Mouse (Mus musculus) layer of hippocampus, adult 8-10 months (tissue): ENCODE data around the gene Olfr1101. TPM values are rescaled to one million over a fixed set of nuclear protein-coding genes. Genes with fewer than 3 reads are reported as not detected.

Source experiments
- DNase-seq, 2 experiments: peaks; one replicate each; pipeline ENCODE4 v3.0.0; 2022; ENCODE audit warnings: low spot score in 2 of 2
- total RNA-seq, 4 experiments: library from RNA; stranded (reverse); gene quantifications; 2 replicates each; pipeline ENCODE4 v1.2.4; 2022

Olfr1101 gene
- not detected for total RNA-seq

GRCm38 (mm10) chr2:86991121-86991520 is at the start of gene Olfr1101:
TSS of gene Olfr1101 (minus strand) at chr2:86991221.
- no peak for DNase-seq

DNA sequence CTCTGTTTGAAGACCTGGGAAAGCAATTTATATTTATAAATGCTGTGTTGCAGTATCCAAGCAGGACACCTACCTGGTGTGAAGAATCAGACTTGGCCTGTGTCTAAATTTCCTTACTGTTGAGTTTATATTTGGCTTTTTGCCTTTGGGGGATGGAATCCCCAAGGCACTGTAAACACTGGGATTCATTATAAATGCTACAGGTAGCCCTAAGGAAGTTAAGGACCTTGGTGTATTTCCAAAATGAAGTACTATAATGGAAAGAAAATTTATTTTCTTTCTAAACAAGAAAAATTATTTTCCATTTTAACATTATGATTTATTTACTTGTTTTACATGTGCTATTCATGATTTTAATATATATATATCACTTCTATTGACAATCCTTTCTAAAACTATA is 45.4 kb upstream of the Olfr1101 start, which contains the start of gene Olfr1105:
TSS of gene Olfr1105 (minus strand) at position 101 of the 400 bp plus-strand sequence.
- DNase-seq = no peak

DNA sequence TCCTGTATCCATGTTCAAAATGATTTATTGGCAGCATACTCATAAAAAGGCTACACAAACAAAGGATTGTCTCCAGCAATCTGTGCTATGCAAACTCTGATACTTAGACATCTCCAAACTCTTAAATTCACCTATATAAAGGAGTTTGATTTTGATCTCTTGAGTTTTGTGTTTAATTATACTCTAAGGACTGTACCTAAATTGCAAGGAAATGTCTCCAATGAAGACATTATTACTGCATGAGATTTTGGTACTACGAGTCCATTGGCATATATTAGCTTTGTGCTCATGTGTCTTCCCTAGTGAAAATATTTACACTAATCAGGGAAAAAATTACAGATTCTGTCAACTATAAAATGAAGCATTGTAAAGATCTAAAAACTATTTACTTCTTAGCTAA is 36.0 kb upstream of the Olfr1101 start, which contains the start of gene Olfr1104:
TSS of gene Olfr1104 (minus strand) at position 101 of the 400 bp plus-strand sequence.
- DNase-seq = no peak

DNA sequence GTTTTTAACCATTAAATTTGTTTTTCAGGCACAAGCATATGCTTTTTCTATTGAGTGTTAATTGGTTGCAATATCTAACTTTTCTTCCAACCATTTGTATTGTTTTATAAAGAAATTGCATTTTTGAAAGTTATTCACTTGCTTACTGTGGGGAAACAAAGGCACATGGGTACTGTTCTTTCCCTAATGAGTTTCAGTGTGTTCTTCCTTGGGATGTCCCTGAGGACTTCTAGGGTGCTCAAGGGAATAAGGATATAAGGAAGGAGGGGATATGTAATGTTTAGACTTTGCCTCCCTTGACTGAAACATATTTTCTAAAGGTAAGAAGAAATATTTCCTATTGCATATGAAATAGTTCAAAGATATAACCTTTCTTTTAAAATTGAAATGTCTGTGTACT is 7.1 kb upstream of the Olfr1101 start, which contains the start of gene Olfr1102:
TSS of gene Olfr1102 (plus strand) at position 301 of the 400 bp plus-strand sequence.
- DNase-seq = no peak

GRCm38 (mm10) chr2:86979854-86980253 is 11.2 kb downstream of the Olfr1101 start, which contains the start of gene Olfr1100:
TSS of gene Olfr1100 (minus strand) at chr2:86979954.
- DNase-seq = no peak

DNA sequence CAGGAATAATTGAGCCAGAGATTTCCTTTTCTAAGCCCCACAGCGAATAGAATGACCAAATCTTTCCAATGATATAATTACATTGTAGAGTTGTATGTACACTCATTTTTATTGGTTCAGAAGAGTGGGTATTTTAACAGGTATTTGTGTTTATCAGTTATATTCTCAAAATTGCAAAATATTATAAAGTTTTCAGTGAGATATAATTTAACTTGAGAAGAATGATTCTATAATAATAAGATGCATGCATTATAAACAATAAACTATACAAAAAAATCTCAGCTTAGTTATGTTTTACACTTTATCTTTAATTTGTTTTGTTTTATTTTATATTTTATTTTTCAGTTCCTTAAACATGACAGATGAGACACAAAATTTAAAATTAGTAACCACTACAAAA is 30.4 kb downstream of the Olfr1101 start, which contains the start of gene Olfr1099:
TSS of gene Olfr1099 (minus strand) at position 101 of the 400 bp plus-strand sequence.
- no peak for DNase-seq

Other genes with a start within 250 kb of the Olfr1101 start
- gene Olfr1090, start 232.2 kb downstream of the Olfr1101 start, total RNA-seq = not detected
- gene Olfr1093, start 208.7 kb downstream of the Olfr1101 start, total RNA-seq = not detected
- gene Olfr141, start 181.2 kb downstream of the Olfr1101 start, total RNA-seq = not detected
- not detected for gene Olfr1094, start 166.6 kb downstream of the Olfr1101 start, total RNA-seq
- gene Olfr1095, start 139.5 kb downstream of the Olfr1101 start, total RNA-seq = not detected
- not detected for gene Gm13723, start 116.4 kb downstream of the Olfr1101 start, total RNA-seq
- gene Olfr1097, start 99.0 kb downstream of the Olfr1101 start, total RNA-seq = not detected
- not detected for gene Olfr1098, start 66.7 kb downstream of the Olfr1101 start, total RNA-seq
- gene Olfr1099, start 30.5 kb downstream of the Olfr1101 start, total RNA-seq = not detected
- gene Olfr1100, start 11.3 kb downstream of the Olfr1101 start, total RNA-seq = not detected
- not detected for gene Olfr1102, start 7.2 kb upstream of the Olfr1101 start, total RNA-seq
- not detected for gene Olfr1104, start 35.9 kb upstream of the Olfr1101 start, total RNA-seq
- gene Olfr1105, start 45.3 kb upstream of the Olfr1101 start, total RNA-seq = not detected
- gene Olfr1106, start 61.1 kb upstream of the Olfr1101 start, total RNA-seq = not detected
- not detected for gene Olfr1107, start 84.6 kb upstream of the Olfr1101 start, total RNA-seq
- gene Olfr1109, start 104.8 kb upstream of the Olfr1101 start, total RNA-seq = not detected
- not detected for gene Olfr259, start 123.3 kb upstream of the Olfr1101 start, total RNA-seq
- gene Olfr1110, start 149.1 kb upstream of the Olfr1101 start, total RNA-seq = not detected
- gene Olfr1111, start 161.4 kb upstream of the Olfr1101 start, total RNA-seq = not detected
- not detected for gene Olfr1112, start 196.6 kb upstream of the Olfr1101 start, total RNA-seq
- gene Olfr1113, start 217.7 kb upstream of the Olfr1101 start, total RNA-seq = not detected